Mouse (Mus musculus) erythroblast, embryonic 14.5 days (primary cell): ENCODE data around the gene AL732309.1.

ENCODE experiments used
- GATA1 ChIP-seq: IDR thresholded peaks from 2 replicates; pipeline ENCODE4 v1.6.1; 2012; ENCODE audit warnings: low read length, inconsistent platforms, mixed read lengths
- TAL1 ChIP-seq: IDR thresholded peaks from 3 replicates; pipeline ENCODE4 v1.6.1; 2012; ENCODE audit warnings: low read length, inconsistent platforms, mixed read lengths

- no peak for TF ChIP-seq GATA1
- TF ChIP-seq TAL1: no peak
Measured at GRCm38 (mm10) chr2:25263623-25264285, 17.1 kb upstream of the AL732309.1 start.
